Mouse (Mus musculus): ENCODE measurements around the gene Hes7.
"Not testable (repeated sequence)": the region's sequence is repeated elsewhere in the genome, so short reads cannot be mapped to it uniquely, and the experiment has no call there.

Hes7 gene

DNA sequence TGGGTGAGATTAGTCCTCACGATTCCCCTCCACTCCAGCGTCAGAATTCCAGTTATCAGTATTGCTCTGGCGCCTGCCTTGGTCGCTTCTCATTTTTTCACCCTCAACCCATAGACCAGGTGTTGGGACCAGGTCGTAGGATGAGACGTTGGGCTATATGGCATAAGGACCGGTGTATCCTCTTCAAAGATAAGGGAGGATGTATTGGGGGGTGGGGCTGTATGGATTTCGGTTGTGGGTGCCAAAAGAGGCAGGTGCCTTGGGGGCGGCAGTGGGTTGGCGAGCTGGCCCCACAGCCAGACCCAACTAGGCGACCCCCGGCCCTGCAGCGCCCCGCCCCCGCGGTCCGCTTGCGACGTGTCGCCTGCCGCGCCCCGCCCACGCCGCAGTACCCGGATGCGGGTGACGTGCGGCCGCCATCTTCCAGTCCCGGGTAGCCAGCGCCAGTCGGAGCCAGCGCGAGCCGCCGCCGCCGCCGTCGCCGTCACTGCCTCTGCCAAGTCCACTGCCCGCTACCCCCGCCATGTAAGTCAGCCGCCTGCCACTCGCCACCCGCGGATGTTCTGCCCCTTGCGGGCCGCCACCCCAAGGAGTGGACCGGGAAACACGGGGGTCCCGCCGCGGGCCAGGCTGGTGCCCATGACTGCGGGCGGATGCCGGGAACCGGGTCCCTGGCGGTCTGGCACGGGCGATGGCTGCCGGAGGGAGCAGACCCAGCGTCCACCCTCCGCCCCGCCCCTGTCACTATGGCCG lies 31.9 kb upstream of the Hes7 start, which contains the start of gene Vamp2:
TSS of gene Vamp2 (plus strand) at position 388 of the 753 bp plus-strand sequence.
- DNase-seq (ENCODE audit: low spot score) = peak; percentile 94

DNA sequence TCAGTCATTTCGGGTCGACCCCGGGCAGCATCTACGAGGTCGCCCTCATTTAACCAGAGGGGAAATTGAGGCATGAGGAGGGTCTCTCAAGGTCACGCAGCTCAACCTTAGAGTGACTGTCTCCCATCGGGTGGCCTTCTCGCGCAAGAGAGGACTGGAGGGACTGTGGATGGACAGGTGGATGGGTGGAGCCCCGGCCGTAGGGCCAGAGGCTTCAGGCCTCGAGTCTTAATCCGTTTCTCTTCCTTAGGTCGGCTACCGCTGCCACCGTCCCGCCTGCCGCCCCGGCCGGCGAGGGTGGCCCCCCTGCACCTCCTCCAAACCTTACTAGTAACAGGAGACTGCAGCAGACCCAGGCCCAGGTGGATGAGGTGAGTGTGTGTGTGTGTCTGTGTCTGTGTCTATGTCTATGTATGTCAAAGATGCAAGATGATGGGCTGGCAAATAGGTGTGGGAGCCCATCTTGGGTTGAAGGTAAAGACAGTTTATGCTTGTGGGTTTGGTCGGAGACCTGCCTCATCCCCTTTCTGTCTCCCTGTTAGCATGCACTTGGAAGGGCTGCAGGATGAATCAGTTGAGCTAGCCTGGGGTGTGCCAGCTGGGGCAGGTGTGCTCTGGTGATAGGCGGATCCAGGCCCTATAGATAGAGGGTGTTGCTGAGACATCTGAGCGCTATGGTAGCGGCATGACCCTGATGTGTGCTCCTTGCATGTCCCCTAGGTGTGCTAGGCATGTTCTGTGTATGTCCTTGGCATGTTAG lies 31.2 kb upstream of the Hes7 start:
- no peak for DNase-seq (ENCODE audit: low spot score)

DNA sequence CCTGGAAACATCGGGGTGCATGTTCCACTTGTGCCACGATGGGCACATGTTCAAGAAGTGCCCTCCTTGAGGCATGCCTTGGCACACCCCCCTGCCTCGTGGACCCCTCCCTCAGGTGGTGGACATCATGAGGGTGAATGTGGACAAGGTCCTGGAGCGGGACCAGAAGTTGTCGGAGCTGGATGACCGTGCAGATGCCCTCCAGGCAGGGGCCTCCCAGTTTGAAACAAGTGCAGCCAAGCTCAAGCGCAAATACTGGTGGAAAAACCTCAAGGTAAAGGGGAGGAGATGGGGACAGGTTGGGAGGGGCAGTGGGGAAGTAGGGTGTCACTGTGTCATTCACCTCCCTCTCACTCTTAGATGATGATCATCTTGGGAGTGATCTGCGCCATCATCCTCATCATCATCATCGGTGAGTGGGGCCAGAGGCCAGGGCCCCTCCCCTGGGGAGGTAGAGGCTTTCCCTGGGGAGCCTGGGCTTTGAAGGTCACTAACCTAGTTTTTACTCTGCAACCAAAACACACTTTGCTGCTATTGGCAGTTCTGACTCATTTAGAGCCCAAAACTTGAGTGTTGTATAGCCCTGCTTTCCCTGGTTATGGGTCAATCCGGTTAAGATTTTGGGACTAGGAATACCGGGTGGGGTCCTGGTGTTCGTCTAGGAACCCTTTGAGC lies 30.5 kb upstream of the Hes7 start:
- no peak for DNase-seq (ENCODE audit: low spot score)

DNA sequence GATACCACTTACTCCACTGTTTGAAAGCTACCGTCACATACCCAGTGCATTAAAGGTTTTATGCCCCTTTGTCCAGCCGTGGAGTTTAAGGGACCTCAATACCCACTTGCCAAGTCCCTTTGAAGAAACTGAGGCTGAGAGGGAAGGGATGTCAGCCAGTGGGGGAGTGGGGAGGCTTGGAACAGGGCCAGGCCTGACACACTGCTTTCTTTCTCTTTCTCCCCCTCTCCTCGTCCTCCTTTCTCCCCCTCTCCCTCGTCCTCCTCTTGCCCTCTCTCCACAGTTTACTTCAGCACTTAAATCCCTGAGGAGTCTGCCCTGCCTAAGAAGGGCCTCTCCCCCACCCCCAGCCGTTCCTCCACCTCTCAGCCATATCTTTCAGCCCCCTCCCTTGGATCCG lies 29.8 kb upstream of the Hes7 start:
- DNase-seq (ENCODE audit: low spot score) = no peak

DNA sequence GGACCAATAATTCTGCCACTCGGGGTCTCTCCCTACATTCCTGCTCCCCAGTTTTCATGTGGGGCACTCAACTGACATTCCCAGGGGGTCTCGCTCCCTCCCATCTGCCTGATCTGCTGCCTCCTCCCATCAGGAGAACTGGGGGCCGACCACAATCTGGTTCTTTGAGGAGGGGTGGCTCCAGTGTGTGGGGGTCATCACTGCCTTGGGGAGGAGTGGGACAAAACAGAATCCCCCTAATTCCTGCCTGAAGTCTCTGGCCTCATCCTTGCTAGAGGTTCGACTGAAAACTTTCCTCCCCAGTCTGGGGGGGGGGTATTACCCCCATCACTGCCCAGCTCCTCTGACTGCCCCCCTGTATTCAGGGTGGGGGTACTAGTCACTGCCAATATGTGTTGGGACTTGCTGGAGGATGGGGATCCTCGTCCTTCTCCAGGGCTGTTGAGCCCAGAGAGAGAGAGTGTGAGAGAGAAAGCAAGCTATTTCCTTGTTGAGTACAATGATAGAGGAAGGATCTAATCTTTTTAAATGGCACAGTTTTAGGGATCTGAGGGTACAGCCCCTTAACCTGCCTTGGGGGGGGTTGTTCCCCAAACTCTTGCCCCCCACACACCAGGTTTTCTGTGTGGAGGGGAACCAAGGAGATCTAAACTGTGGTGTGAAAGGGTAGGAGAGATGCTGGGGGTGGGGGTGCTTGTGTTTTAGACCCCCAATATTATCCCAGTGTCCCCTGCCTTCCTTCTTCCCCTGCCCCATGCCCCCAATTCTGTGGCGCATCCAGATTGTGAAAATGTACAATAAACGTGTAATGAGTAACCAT lies 28.4 kb upstream of the Hes7 start:
- no peak for DNase-seq (ENCODE audit: low spot score)

DNA sequence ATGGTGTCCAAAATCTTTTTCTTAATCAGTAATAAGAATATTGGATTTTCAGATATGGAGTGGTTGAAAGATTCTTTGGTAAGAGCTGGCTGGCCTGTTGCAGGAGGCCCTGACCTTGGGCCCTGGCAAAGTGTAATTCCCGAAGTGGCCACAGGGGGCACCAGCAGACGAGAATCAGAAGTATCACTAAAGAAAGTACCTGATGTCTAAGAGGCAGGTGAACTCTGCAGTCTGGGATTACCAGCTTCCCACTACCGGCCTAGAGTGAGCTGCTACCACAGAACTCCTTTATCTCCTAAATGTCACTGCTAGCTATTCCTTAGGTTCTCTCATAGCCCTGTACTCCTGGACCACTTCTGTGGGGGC lies 27.8 kb upstream of the Hes7 start:
- DNase-seq (ENCODE audit: low spot score) = peak; percentile 80

DNA sequence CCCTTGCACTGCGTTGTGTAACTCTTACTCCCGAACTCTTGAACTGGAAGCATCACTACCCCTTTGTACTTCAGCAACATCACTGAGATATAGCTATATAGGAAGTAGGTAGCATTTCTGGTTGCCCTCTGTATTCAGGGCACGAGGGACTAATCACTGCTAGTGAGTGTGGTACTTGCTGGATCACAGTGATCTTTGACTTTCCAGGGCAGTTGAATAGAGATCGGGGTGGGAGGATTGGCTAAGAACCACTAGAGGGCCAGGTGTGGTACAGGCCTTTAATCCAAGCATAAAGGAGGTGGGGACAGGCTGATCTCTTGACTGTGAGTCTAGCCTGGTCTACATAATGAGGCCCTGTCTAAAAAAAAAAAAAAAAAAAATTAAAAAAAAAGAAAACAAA lies 27.3 kb upstream of the Hes7 start:
- DNase-seq (ENCODE audit: low spot score) = no peak

DNA sequence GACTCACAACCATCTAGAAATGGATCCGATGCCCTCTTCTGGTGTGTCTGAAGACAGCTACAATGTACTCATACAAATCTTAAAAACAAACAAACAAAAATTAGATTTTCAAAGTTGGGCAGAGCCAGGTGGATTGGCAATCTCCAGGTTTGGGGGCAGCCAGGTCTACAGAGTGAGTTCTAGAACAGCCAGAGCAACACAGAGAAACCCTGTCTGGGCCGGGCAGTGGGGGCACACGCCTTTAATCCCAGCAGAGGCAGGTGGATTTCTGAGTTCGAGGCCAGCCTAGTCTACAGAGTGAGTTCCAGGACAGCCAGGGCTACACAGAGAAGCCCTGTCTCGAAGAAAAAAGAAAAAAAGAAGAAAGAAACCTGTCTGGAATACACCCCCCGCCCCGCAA lies 26.3 kb upstream of the Hes7 start:
- not testable (repeated sequence) for DNase-seq (ENCODE audit: low spot score)

DNA sequence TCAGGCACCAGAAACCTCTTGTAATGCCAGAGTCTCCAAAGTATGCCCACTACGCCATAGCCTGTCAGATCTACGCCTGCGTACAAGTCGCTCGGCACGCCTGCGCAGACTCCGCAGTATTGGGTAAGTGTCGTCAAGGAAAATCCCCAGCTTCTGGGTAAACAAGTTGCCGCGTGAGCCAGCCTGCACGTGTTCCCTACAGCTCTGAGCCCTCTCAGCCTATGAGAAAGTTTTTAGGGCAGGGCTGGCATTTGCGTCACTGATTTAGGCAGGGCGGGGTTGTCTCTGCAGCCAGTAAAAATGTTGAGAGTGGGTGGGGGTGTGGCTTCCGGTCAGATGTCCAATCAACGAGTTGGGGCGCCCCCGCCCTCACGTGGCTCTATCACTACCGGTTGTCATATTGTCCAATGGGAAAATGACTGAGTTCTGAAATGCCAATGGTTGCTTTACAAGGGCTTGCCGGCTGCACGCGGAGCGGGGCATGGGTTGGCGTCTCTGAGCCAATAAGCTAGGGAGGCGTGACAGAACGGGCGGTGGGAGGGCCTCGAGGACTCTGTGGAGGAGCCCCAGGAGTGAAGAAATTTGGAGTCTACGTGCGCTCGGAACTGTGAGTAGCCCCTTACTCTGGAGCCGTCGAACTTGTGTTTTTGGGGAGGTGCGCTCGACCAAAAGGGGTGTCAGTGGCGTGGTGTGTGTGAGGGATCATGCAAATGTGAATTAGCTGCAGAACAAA lies 25.3 kb upstream of the Hes7 start, which contains the start of gene Per1:
TSS of gene Per1 (plus strand) at position 521 of the 733 bp plus-strand sequence.
- DNase-seq (ENCODE audit: low spot score) = peak; percentile 99

DNA sequence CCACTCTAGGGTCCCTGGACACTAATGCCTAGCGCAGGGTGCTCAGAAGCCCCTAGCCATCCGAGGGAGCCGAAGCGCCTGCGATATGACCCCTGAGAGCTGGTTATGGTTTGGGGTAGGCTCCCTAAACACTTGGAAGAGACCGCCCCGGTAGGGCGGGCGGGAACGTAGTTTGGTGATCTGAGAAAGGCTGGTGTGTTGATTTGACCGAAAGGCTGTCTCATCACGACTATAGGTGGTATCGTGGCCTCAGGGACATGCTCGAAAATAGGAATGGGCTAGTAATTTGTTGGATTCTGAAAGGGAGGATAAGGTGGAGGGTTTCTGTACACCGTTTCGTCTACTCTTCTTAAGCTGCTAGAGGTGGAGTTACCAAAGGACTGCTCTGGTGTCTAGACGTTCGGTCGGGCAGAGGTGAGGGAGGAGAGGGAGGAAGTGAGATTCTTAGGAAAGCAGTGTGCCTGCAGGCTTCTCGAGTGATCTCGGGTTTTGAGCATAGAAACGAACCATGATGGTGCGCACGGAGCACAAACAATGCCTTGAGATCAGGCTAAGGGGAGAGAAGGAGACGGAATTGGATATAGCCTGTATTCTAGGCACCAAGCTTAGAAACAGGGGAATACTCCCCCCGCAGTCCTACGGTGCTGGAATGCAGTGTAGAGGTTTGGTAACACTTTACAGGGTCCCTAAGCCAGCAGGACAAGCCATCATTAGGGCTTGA lies 24.5 kb upstream of the Hes7 start:
- no peak for DNase-seq (ENCODE audit: low spot score)

DNA sequence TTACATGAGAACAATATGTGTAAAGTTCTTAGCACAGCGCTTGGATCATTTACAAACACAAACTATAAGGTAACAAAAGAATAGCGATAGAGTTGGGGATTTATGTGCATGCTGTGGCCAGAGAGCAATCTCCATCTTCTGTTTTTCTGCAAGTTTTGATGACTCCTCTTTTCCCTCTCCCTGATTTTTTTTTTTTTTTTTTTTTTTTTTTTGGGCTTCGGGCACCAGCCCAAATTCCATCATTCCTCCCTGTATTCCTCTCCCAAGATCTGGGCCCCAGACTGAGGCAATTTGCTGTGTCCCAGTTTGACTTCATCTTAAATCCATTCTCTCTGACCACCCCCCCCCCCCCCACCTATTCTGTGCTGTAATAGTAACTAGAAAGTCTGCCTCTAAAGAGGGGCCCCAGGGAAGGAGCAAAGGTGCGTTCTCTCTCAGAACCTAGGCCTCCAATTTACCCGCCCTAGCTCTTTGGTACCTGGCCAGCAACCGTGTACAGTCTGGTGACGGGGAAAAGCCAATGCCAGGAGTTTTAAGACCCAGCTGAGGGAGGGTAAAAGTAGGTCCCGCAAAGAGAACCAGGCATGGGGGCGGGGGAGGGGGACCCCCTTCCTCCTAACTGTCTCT lies 23.7 kb upstream of the Hes7 start:
- no peak for DNase-seq (ENCODE audit: low spot score)

DNA sequence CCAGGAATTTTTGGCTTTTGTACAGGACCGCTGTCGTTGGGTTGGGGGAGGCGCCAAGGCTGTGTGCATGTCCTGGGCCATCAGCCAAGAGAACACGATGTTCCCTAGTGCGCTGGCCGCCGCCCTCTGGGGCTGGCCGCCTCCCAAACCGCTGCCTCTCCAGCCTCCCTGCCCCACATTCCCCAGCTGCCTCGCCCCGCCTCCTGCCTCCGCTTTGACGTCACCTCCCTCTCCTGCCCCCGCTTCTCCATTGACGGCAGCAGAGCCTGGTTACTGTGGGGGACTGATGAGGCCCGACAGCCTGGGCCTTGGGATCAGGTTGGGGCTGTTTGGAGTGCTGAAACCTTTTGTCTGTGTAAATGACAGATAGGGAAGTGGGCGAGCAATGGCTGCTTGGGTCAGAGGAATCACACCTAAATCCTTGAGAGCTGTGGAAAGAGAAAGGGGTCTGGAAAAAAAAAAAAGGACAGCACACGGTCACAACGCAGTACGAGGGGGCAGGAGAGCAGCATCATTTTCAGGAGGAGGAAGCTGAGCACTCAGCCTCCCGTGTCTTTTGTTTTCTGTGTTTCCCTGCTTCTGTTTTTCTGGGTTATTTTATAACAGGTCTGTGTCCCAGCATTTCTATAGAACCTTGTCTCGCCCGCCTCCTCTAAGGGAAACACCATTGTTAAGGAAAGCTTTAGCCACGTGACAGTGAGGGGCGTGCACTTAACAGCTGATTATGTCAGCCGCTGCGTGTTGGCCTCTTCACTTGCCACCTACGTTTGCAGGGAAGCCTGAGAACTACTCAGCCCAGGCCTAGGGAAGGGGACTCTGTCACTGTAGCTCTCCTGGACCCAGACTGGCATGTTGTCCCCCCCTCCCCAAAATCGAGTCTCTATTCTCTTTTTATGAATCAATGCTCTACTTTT lies 23.0 kb upstream of the Hes7 start:
- DNase-seq (ENCODE audit: low spot score) = peak; percentile 90

DNA sequence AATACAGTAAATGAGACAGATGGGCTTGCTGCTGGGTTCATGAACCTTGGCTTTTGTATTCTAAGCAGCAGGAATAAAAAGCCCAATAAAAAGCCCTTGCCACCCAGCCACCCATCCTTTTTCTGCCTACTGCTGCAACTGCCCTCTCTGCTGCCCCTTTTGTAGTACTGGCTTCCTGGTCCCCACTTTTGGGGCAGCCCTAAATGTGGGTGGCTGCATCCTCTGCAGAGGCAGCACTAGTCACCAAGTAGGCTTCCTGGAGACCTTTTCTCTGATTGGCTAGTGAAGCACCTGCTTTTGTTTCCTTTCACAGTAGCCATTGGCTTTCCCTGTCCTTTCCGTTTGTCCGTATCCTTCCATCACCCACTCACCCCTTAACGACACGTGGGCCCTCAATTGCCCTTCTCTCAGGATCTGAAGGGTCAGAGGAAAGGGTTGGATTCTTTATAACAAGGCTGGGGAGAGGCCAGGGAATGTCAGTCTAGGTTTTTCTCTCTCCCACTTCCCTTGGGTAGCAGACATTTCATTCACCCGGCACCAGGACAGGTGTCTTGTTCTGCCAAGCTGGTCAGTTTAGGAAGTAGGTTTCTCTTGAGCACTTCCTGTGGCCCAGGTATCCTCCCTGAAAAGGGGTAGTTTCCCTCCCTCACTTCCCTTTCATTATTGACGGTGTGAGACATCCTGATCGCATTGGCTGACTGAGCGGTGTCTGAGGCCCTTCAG lies 22.0 kb upstream of the Hes7 start:
- DNase-seq (ENCODE audit: low spot score) = no peak

DNA sequence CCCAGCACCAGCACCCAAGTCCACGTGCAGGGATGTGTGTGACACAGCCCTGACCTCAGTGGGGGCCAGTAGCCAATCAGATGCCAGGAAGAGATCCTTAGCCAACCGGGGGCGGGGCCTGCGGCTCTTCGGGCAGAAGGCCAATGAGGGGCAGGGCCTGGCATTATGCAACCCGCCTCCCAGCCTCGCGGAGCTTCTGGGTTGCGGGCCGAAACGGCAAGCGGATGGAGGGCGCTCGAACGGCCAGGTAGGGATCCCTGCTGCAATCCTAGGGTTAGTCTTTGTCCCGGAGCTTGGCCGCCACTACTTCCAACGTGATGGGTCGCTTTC lies 21.5 kb upstream of the Hes7 start:
- peak; percentile 93 for DNase-seq (ENCODE audit: low spot score)

DNA sequence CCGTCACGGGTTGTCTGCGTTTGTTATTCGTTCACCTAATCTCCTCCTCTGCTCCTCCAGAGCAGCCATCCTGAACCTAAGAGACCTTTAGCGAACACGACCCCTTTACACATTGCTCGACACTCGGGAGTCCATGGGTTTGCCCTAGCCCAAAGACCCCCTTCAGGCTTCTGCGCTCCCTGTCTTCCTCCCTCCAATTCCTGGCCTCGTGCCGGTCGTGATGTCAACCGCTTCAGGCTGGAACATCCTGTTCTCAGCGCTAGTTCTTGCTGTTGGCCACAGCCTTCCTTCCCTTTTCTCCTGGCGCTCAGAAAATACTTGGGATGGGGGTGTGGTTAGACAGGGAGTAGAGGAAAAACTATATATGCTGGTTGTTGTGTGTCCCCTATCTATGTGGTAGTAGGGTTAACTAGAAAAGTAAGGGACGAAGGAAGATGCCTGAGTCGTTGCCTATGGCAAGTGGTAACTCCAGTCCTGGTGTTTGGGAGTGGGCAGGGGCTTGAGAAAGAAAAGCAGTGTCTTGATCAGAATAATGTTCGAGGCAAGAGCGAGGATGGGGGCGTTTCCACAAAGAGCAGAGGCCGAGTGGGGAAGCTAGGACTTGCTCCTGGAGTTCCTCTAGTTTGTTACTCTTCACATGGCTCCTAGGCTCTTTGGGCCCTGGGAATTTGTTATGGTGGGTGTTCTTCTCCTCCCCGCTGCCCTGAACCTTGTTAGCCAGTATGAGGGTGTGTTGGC lies 20.9 kb upstream of the Hes7 start:
- DNase-seq (ENCODE audit: low spot score) = no peak

DNA sequence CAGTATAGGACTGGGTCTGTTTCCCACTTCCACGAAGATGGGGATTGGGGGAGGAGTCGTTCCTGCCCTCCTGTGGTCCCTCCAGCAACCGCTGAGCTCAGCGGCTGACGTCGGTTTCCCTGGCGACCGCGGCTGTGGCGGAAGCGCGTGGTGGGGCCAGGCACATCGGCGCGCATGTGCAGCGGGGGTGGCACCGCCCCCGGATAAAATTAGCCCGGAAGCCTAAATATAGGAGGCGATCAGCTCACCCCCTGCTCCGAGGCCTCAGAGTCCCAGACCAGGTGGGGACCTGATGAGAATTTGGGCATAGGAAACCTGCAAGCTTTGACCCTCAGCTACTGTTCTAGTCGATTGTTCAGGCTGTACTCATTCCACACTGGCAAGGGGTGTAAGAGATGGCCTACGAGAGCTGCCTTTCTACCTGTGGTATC lies 20.3 kb upstream of the Hes7 start:
- DNase-seq (ENCODE audit: low spot score) = peak; percentile 91

DNA sequence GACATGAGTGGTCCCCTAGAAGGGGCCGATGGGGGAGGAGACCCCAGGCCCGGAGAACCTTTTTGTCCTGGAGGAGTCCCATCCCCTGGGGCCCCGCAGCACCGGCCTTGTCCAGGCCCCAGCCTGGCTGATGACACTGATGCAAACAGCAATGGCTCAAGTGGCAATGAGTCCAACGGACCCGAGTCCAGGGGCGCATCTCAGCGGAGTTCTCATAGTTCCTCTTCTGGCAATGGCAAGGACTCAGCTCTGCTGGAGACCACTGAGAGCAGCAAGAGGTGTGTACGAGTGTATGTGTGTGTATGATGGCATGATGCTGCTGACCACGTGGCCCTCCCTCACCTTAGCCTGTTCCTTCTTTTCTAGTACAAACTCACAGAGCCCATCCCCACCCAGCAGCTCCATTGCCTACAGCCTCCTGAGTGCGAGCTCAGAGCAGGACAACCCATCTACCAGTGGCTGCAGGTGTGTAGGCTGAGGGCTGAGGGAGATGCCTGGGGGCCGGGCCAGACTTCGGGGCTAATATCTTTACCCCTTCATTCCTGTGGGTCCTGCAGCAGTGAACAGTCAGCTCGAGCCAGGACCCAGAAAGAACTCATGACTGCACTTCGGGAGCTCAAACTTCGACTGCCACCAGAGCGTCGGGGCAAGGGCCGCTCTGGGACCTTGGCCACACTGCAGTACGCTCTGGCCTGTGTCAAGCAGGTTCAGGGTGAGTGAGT lies 19.4 kb upstream of the Hes7 start:
- no peak for DNase-seq (ENCODE audit: low spot score)

Data from embryo, embryonic 10 days (tissue).